ENCODE assay signal across 9 mouse cellular contexts in the genomic region with DNA sequence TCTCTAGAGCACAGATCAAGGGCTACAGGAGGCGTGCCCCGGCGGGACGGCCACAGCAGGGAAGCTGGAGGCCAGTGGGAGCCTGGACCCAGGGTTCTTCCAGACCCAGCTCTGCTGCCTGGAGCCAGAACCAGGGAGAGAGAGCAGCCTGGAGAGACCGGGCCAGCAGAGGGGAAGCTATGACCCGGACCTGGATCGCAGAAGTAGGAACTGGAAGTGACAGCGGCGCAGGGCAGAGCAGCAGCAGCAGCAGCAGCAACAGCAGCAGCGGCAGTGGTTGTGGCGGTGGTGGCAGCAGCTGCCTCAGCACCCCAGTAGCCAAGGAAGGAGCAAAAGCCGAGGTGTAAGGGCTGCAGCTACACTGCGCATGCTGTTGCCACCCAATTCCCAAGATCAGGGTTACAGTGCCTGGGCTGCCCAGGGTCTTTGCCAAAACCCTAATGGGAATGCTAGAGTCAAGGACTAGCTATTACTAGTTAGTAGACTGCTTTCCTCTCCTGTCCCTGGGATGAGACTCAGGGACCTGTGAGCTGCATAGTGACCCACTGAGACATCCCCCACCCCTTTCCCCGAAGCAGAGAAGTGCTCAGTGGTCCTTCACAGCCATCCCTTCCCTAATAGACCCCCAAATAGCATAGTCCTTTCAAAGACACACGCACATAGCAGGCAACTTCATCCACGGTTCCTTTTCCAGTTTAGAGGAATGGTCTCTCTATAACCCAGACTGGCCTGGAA. TPM values are rescaled to one million over a fixed set of nuclear protein-coding genes. Genes with fewer than 3 reads are reported as not detected.
DNase-seq lines count a peak whose midpoint lies in the region; ATAC-seq and TF ChIP-seq lines count a peak whose summit lies in the region.
"Had no signal": no experiment of that assay in that cellular context is flagged by ENCODE, and none has a peak within 500 bp of the region (broad histone marks: within the 10 kb centered on the region; RNA-seq: fewer than 3 reads in every experiment).

No protein-coding gene starts in this region.

- TF ChIP-seq CTCF in hindbrain, postnatal 0 days (IDR thresholded peaks at IDR 0.05; ENCODE audit: low read depth) = no peak
- no peak for TF ChIP-seq CTCF in testis, adult 2 months (IDR thresholded peaks at IDR 0.05; ENCODE audit: control insufficient read depth, insufficient read depth, insufficient replicate concordance, low read depth, low read length)

- peak overlapping the region; percentile 48 for H3K9ac ChIP-seq in hindbrain, postnatal 0 days (replicated peaks; ENCODE audit: low read length)
- peak overlapping the region; percentile 56 for H3K9ac ChIP-seq in liver, embryonic 11.5 days (ENCODE audit: low read depth, low read length)
- peak overlapping the region; percentile 60 for H3K9ac ChIP-seq in midbrain, embryonic 16.5 days (ENCODE audit: low read depth, low read length)

- ATAC-seq in hindbrain, postnatal 0 days = peak; percentile 84
- ATAC-seq in liver, embryonic 11.5 days (replicated peaks; ENCODE audit: low FRiP score) = peak; percentile 65
- peak; percentile 90 for ATAC-seq in midbrain, embryonic 16.5 days

- no peak for TF ChIP-seq POLR2A in testis, adult 2 months (IDR thresholded peaks at IDR 0.05; ENCODE audit: control insufficient read depth, low read depth, low read length)

- H3K4me3 ChIP-seq in hindbrain, postnatal 0 days (ENCODE audit: low read length) = peak overlapping the region; percentile 46
- H3K4me3 ChIP-seq in liver, embryonic 11.5 days (ENCODE audit: low read depth, low read length) = peak overlapping the region; percentile 53
- peak overlapping the region; percentile 51 for H3K4me3 ChIP-seq in midbrain, embryonic 16.5 days (ENCODE audit: low read depth, low read length)
- H3K4me3 ChIP-seq in testis, adult 2 months (ENCODE audit: control insufficient read depth, low read depth, low read length) = peak overlapping the region; percentile 55

- no peak overlapping the region for H3K27ac ChIP-seq in hindbrain, postnatal 0 days
- H3K27ac ChIP-seq in liver, embryonic 11.5 days (ENCODE audit: low read depth, low read length) = no peak overlapping the region
- no peak overlapping the region for H3K27ac ChIP-seq in midbrain, embryonic 16.5 days (ENCODE audit: low read length)
- 0 out of 2 replicates have a peak overlapping the region, but pooled peaks have one; percentile 8 for H3K27ac ChIP-seq in testis, adult 2 months (ENCODE audit: control insufficient read depth, insufficient read depth, low read depth, low read length)

- intact Hi-C loops in gastrocnemius, postnatal 36 days (cut with DNase I) = no loop called here

- H3K4me1 ChIP-seq in hindbrain, postnatal 0 days (ENCODE audit: insufficient read depth, low read length) = no peaks in the 10 kb centered on the region
- H3K4me1 ChIP-seq in liver, embryonic 11.5 days (replicated peaks; ENCODE audit: control insufficient read depth, insufficient read depth, low read length) = no peaks in the 10 kb centered on the region
- no peaks in the 10 kb centered on the region for H3K4me1 ChIP-seq in midbrain, embryonic 16.5 days (ENCODE audit: control insufficient read depth, insufficient read depth, low read length)
- peaks cover 3% of the 10 kb centered on the region; the same call in 1 of the 2 replicates for H3K4me1 ChIP-seq in testis, adult 2 months (ENCODE audit: control insufficient read depth, insufficient read depth, low read length)

- peak; percentile 28 for DNase-seq in layer of hippocampus, adult 9-11 months
- DNase-seq in layer of hippocampus, adult 9-10 months (ENCODE audit: low spot score) = no peak
- DNase-seq in cerebellum, postnatal 14 days = peak; percentile 10 to 17
- DNase-seq in gastrocnemius, postnatal 36 days = peak; percentile 33 to 51
- DNase-seq in hindbrain, postnatal 0 days (ENCODE audit: low spot score) = peak; percentile 23
- peak; percentile 49 for DNase-seq in liver, embryonic 11.5 days (ENCODE audit: low spot score)

- WGBS in hindbrain, postnatal 0 days = 38% methylated on average over 16 of the region's 16 CpGs
- WGBS in liver, embryonic 11.5 days = 30% methylated on average over 16 of the region's 16 CpGs
- 34% methylated on average over 16 of the region's 16 CpGs for WGBS in midbrain, embryonic 16.5 days

- H3K9me3 ChIP-seq in hindbrain, postnatal 0 days (ENCODE audit: low read length) = no peaks in the 10 kb centered on the region
- no peaks in the 10 kb centered on the region for H3K9me3 ChIP-seq in liver, embryonic 11.5 days (ENCODE audit: control insufficient read depth, low read length)
- no peaks in the 10 kb centered on the region for H3K9me3 ChIP-seq in midbrain, embryonic 16.5 days (replicated peaks; ENCODE audit: control insufficient read depth, low read length, poor library complexity, severe bottlenecking)

- H3K4me2 ChIP-seq in hindbrain, postnatal 0 days (ENCODE audit: low read depth, low read length) = peak overlapping the region; percentile 77
- H3K4me2 ChIP-seq in liver, embryonic 11.5 days = peak overlapping the region; percentile 85
- peak overlapping the region; percentile 78 for H3K4me2 ChIP-seq in midbrain, embryonic 16.5 days (ENCODE audit: low read length)

- no peaks in the 10 kb centered on the region for H3K36me3 ChIP-seq in hindbrain, postnatal 0 days (ENCODE audit: insufficient read depth, low read length)
- H3K36me3 ChIP-seq in liver, embryonic 11.5 days (ENCODE audit: control insufficient read depth, insufficient read depth, low read length) = no peaks in the 10 kb centered on the region
- H3K36me3 ChIP-seq in midbrain, embryonic 16.5 days (ENCODE audit: control insufficient read depth, insufficient read depth, low read length) = no peaks in the 10 kb centered on the region
- H3K36me3 ChIP-seq in testis, adult 2 months (ENCODE audit: control insufficient read depth, insufficient read depth, low read length) = no peaks in the 10 kb centered on the region

- H3K27me3 ChIP-seq in hindbrain, postnatal 0 days (ENCODE audit: insufficient read depth, low read length) = no peaks in the 10 kb centered on the region
- peaks cover 9% of the 10 kb centered on the region; the same call in 1 of the 2 replicates for H3K27me3 ChIP-seq in liver, embryonic 11.5 days (replicated peaks; ENCODE audit: control insufficient read depth, insufficient read depth, low read length)
- no peaks in the 10 kb centered on the region for H3K27me3 ChIP-seq in midbrain, embryonic 16.5 days (ENCODE audit: control insufficient read depth, insufficient read depth, low read depth, low read length)
- H3K27me3 ChIP-seq in testis, adult 2 months (ENCODE audit: control insufficient read depth, insufficient read depth, low read length) = no peaks in the 10 kb centered on the region
- H3K27me3 ChIP-seq: CH12.LX had no signal

RNA-seq across cellular contexts. Expression of gene Arhgef6, which starts 11.9 kb away (rescaled TPM):
- total RNA-seq in gastrocnemius, postnatal 36 days (2021) = 10 to 100 TPM; 70.6 to 83.2 TPM
- 5.4 and 8.4 TPM in 2 replicates for total RNA-seq in hindbrain, postnatal 0 days (2014; rRNA removed)
- 4.6 and 4.7 TPM in 2 replicates for polyA plus RNA-seq in hindbrain, postnatal 0 days (2015; fragmentation: Nextera tagmentation; extraction: Ambion mirVana)
- 6.9 and 8.4 TPM in 2 replicates for polyA plus RNA-seq in liver, embryonic 11.5 days (2014; fragmentation: Nextera tagmentation; extraction: Ambion mirVana)
- 4.5 and 5.4 TPM in 2 replicates for polyA plus RNA-seq in midbrain, embryonic 16.5 days (2015; fragmentation: Nextera tagmentation; extraction: Ambion mirVana)
- 14.4 and 19.2 TPM in 2 replicates for polyA plus RNA-seq in testis, adult 2 months (2012; rRNA removed)
